Mouse (Mus musculus) forebrain, embryonic 10.5 days (tissue): Measurements from ENCODE around the gene Psmc1. TPM values are rescaled to one million over a fixed set of nuclear protein-coding genes. Genes with fewer than 3 reads are reported as not detected.

Experiments used
- DNase-seq: peaks from one replicate; pipeline ENCODE4 v3.0.0-alpha.2; 2017; ENCODE audit warnings: low spot score; ENCODE audit errors: extremely low spot score
- H3K27ac ChIP-seq: fragments of 300-500 bp; sonication (generic); 2 replicates; pipeline ENCODE4 v1.5.1; 2016; ENCODE audit warnings: mild to moderate bottlenecking
- H3K27me3 ChIP-seq: fragments of 300-500 bp; sonication (generic); 2 replicates; pipeline ENCODE4 v1.6.1; 2016; ENCODE audit warnings: mild to moderate bottlenecking; ENCODE audit not compliant: poor library complexity, severe bottlenecking
- H3K36me3 ChIP-seq: fragments of 300-500 bp; sonication (generic); replicated peaks from 2 replicates; pipeline ENCODE4 v1.6.1; 2016; ENCODE audit warnings: mild to moderate bottlenecking, moderate library complexity
- H3K4me1 ChIP-seq: fragments of 300-500 bp; sonication (generic); 2 replicates; pipeline ENCODE4 v1.6.1; 2016
- H3K4me3 ChIP-seq: fragments of 300-500 bp; sonication (generic); 2 replicates; pipeline ENCODE4 v1.5.1; 2016; ENCODE audit warnings: mild to moderate bottlenecking, moderate library complexity
- H3K9me3 ChIP-seq: fragments of 300-500 bp; sonication (generic); 2 replicates; pipeline ENCODE4 v1.6.1; 2016; ENCODE audit warnings: mild to moderate bottlenecking, moderate library complexity
- WGBS: fragments of 180-500 bp; shearing (Covaris S2); methylation state at CpG from one replicate; pipeline ENCODE4 v1.1.7; 2016; 5-methylcytosine and 5-hydroxymethylcytosine counted together
- polyA plus RNA-seq: library from polyadenylated mRNA; unstranded; fragments of >200 nt; fragmentation: Nextera tagmentation; extraction: Ambion mirVana; gene quantifications from 2 replicates; pipeline ENCODE4 v1.2.1, GENCODE M21; 2016

The Psmc1 gene
- polyA plus RNA-seq, 1 experiment from 2014 or later = 414 TPM

DNA sequence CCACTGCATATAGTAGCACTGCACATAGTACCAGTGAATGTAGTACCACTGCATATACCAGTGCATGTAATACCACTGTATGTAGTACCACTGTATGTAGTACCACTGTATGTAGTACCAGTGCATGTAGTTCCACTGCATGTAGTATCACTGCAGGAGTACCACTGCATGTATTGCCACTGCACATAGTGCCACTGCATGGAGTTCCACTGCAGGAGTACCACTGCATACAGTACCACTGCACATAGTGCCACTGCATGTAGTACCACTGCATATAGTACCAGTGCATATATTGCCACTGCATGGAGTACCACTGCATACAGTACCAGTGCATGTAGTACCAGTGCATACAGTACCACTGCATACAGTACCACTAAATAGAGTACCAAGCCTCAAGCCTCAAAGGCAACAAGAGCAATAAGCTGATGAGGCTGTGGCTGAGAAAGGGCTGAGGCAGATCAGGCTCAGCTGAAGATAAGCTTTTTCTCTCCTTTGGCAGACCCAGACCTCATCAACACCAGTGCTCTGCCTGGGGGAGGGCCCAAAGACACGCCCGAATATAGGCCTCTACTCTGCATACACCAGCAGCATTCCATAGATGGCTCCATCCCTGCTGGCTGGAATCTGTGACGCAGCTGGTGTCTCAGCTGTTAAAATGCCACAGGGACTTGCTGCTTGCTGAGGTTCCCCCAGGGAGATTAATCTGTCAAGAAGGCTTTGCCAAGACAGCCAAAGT is 9.8 kb upstream of the Psmc1 start:
- H3K27ac ChIP-seq = no peak overlapping the region
- no peaks in the 10 kb centered on the region for H3K4me1 ChIP-seq
- DNase-seq = no peak
- H3K36me3 ChIP-seq = no peaks in the 10 kb centered on the region
- WGBS = 80% methylated on average over 3 of the region's 3 CpGs
- H3K9me3 ChIP-seq = no peaks in the 10 kb centered on the region
- 0 out of 2 replicates have a peak, but pooled peaks cover 5% of the 10 kb centered on the region for H3K27me3 ChIP-seq
- H3K4me3 ChIP-seq = no peak overlapping the region

DNA sequence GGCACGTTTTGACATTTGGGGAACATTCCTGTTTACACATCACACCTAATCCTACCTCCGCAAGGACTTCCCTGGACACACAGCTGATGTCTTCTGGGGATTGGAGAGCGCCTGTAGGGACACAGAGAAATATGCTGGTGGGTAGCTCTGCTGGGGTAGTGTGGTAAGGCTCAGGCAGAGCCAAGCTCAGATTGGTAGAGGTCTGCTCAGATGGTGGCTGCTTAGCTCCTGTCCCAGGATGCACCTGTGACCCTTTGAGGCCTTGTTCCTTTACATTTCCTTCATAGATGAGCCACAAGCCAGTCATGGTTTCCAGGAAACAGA is 9.3 kb upstream of the Psmc1 start:
- H3K36me3 ChIP-seq = no peaks in the 10 kb centered on the region
- H3K4me1 ChIP-seq = no peaks in the 10 kb centered on the region
- no peaks in the 10 kb centered on the region for H3K9me3 ChIP-seq
- WGBS = 76% methylated on average over 3 of the region's 3 CpGs
- H3K27me3 ChIP-seq = 0 out of 2 replicates have a peak, but pooled peaks cover 5% of the 10 kb centered on the region
- H3K27ac ChIP-seq = no peak overlapping the region
- no peak for DNase-seq
- H3K4me3 ChIP-seq = no peak overlapping the region

DNA sequence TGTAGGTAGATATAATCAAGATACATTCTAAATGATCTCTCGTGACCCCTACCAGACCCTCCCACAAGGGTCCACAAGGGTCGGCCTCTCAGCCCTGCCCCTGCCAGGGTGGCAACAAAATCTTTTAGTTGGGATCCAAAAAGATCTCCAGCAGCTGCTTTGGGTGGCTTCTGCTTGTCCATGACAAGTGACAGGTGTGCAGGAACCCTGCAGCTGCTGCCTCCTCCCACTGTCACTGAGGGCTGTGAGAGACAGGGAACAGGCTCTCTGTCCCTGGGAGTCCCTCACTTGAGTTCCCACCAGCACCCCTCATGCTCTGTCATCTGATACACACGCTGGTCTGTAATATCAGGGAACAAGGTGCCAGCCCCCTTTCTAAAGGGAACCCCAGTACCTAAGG is 8.3 kb upstream of the Psmc1 start:
- H3K27ac ChIP-seq = no peak overlapping the region
- H3K36me3 ChIP-seq = no peaks in the 10 kb centered on the region
- 82% methylated on average over 3 of the region's 3 CpGs for WGBS
- H3K4me1 ChIP-seq = peaks cover 4% of the 10 kb centered on the region; the same call in 1 of the 2 replicates
- DNase-seq = no peak
- 0 out of 2 replicates have a peak, but pooled peaks cover 5% of the 10 kb centered on the region for H3K27me3 ChIP-seq
- no peak overlapping the region for H3K4me3 ChIP-seq
- H3K9me3 ChIP-seq = no peaks in the 10 kb centered on the region

DNA sequence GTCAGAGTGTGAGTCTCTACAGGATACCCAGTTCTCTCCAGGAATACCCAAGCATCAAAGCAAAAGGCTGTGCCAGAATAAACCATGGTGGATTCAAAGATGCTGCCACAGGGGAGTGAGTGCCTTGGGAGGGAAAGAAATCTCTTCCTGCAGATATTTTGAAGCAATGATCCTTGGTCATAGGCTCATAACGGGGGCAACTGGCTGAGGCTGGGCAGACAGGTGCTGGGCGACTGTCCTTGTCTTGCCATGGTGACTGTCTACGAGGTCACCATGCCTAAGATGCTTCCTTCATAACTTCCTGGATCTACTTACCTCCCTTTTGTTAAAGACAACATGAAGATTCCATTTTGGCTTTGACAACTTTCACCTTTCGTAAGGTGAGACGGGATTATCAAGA is 5.4 kb upstream of the Psmc1 start:
- no peaks in the 10 kb centered on the region for H3K9me3 ChIP-seq
- WGBS = 90% methylated on average over 5 of the region's 5 CpGs
- H3K27ac ChIP-seq = no peak overlapping the region
- no peak overlapping the region for H3K4me3 ChIP-seq
- no peaks in the 10 kb centered on the region for H3K36me3 ChIP-seq
- H3K4me1 ChIP-seq = peaks cover 19% of the 10 kb centered on the region
- no peak for DNase-seq
- 0 out of 2 replicates have a peak, but pooled peaks cover 5% of the 10 kb centered on the region for H3K27me3 ChIP-seq

DNA sequence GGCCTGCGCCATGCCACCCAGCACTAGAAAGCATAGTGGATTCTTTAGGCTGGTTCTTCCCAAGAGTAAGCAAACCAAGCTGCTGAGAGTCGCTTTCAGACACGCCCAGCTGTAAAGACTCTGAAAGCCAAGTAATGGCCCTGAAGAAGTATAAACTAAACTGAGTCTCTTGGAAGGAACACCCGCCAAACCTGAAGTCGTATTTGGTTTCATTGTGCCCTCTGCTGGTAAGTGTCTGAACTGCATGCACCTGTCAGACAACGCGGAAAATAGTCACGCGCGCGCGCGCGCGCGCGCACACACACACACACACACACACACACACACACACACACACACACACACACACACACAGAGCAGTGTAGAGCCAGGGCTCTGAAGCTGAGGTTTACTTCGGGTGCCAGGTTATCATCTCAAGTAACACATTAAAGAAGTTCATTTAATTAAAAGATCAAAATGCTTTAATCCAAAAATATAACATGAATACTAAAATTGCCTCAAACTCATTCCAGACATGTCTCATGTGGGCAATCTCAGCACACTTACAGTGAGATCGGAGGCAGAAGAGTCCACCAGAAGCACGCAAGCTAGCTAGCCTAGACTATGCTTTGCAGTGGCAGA is 3.6 kb upstream of the Psmc1 start:
- H3K27ac ChIP-seq = no peak overlapping the region; the same call in 1 of the 2 replicates
- 18% methylated on average over 16 of the region's 20 CpGs for WGBS
- no peak overlapping the region for H3K4me3 ChIP-seq

DNA sequence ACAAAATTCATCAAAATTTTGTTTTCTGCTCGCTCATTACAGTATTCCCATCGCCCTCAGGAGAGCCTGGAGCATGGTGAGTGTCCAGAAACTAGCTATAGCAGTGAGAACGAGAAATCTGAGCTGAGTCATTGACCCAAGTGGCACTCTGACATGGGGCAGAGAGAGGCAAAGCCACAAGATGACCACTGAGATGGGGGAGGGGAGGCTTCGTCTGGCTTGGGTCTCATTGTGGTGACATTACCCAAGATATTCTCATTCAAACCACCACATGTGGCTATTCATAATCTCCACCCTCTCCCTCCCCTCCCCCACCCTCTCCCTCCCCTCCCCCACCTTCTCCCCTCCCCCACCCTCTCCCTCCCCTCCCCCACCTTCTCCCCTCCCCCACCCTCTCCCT is 2.5 kb upstream of the Psmc1 start:
- 0 out of 2 replicates have a peak, but pooled peaks cover 5% of the 10 kb centered on the region for H3K27me3 ChIP-seq
- peaks cover 12% of the 10 kb centered on the region for H3K36me3 ChIP-seq
- WGBS = 60% methylated on average over 4 of the region's 4 CpGs
- H3K4me1 ChIP-seq = peaks cover 34% of the 10 kb centered on the region
- H3K9me3 ChIP-seq = no peaks in the 10 kb centered on the region
- DNase-seq = no peak
- H3K27ac ChIP-seq = no peak overlapping the region
- no peak overlapping the region for H3K4me3 ChIP-seq

More for the DNA sequence above, 3.6 kb upstream of the Psmc1 start:
- peak; percentile 77 for DNase-seq
- H3K4me1 ChIP-seq = peaks cover 29% of the 10 kb centered on the region
- peaks cover 1% of the 10 kb centered on the region; the same call in 1 of the 2 replicates for H3K36me3 ChIP-seq
- H3K9me3 ChIP-seq = no peaks in the 10 kb centered on the region
- H3K27me3 ChIP-seq = 0 out of 2 replicates have a peak, but pooled peaks cover 5% of the 10 kb centered on the region

DNA sequence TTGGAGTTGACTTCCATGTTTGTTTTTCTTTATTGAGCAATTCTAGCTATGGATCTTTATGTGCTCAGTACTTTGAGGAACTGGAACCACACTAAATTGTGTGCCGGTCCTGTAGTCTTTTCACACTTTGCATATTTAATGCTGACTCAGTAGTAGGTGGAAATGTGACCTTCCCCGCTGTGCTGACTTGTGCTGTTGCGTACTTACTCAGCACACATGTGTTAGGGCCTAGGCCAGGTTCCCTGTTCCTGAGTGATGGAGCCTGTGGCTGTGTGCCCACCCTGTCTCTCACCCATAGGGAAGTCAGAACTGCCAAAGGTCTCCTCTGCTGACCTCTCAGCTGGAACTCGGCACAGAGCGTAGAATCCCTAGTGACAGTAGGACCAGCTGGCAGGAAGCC is 6.0 kb downstream of the Psmc1 start:
- no peaks in the 10 kb centered on the region for H3K9me3 ChIP-seq
- peaks cover 9% of the 10 kb centered on the region for H3K4me1 ChIP-seq
- peaks cover 96% of the 10 kb centered on the region for H3K36me3 ChIP-seq
- no peak overlapping the region for H3K4me3 ChIP-seq
- H3K27me3 ChIP-seq = no peaks in the 10 kb centered on the region
- H3K27ac ChIP-seq = no peak overlapping the region
- WGBS = 91% methylated on average over 5 of the region's 5 CpGs
- no peak for DNase-seq

DNA sequence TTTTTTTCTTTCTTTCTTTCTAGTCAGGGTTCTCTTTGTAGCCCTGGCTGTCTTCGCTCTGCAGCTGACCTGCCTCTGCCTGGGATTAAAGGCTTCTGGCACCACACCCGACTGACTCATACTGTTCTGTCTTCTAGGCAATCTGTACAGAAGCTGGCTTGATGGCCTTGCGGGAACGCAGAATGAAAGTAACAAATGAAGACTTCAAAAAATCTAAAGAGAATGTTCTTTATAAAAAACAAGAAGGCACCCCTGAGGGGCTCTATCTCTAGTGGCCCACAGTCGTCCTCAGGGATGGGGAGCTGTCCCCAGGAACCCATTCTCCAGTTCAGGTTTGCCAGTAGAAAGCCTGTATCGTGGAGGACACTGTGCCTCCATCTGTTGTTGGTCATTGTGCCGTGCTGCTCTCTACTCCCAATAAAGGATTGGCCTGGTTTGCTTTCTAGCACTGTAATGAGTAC is 13.0 kb downstream of the Psmc1 start:
- H3K4me1 ChIP-seq = no peaks in the 10 kb centered on the region
- no peak for DNase-seq
- peaks cover 100% of the 10 kb centered on the region for H3K36me3 ChIP-seq

DNA sequence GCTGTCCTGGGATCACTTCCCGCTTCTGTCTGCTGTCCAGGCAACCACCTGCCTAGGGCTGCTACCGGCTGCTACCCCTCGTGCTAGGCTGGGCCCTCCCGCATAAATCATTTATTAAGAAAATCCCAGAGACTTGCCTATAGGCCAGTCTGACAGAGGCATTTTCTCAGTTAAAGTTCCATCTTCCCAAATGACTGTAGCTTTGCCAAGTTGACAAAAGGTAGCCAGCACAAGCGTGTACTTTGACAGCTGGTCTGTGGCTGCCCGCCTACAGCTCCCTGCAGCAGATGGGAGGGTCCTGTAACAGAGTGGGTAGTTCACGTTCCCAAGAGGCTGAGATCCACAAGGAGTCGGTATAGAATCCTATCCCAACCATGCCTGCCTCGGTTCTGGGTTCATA is 13.5 kb downstream of the Psmc1 start:
- Histone ChIP-seq H3K36me3 (peaks cover 100% of the 10 kb centered on the region), H3K4me3 (no peak overlapping the region), H3K27ac (no peak overlapping the region), H3K9me3 (no peaks in the 10 kb centered on the region), H3K27me3 (no peaks in the 10 kb centered on the region), H3K4me1 (no peaks in the 10 kb centered on the region)
- no peak for DNase-seq
- WGBS = 93% methylated on average over 9 of the region's 9 CpGs

More for the DNA sequence above, 13.0 kb downstream of the Psmc1 start:
- WGBS = 90% methylated on average over 7 of the region's 7 CpGs
- Histone ChIP-seq H3K9me3 (no peaks in the 10 kb centered on the region), H3K27ac (no peak overlapping the region), H3K27me3 (no peaks in the 10 kb centered on the region), H3K4me3 (no peak overlapping the region)

DNA sequence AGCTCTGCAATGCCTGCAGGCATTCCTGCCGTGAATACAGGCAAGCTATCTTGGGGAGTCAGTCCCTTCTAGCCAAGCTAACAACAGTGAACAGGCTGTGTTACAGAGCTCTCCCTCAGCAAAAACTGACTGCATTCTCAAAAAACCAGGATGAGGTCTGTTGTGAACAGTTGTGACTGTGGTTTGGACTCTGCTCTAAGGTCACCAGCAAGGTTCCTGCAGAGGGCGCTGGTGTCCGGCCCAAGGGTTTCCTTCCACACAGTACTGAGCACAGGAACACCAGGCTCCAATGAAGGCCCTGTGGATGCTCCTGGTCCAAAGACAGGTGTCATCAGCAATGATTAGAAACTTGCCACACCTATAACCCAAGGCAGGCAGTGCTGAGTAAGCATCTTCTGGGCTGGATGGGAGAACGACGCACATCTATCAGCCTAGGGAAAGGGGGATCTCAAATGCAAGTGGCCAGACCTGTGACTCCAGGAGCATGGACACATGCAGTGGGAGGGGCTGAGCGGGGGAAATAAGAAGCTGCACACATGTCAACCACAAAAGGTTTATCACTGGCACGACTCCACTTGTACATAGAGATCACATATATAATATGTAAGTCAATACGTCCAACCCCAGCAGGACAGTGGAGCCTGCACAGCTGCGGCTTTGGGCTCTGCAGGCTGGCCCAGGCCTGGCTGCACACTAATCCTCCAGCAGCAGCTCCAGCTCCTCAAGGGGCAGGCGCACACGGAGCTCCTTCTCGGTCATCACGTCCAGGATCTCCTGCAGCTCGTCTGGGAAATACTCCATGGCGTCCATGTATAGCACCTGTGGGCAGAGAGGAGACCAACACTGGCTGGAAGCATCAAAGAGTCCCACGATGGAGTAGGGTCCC is 15.2 kb downstream of the Psmc1 start:
- H3K4me1 ChIP-seq = no peaks in the 10 kb centered on the region
- no peak overlapping the region for H3K4me3 ChIP-seq
- no peak for DNase-seq
- no peaks in the 10 kb centered on the region for H3K9me3 ChIP-seq
- no peaks in the 10 kb centered on the region for H3K27me3 ChIP-seq
- H3K36me3 ChIP-seq = peaks cover 100% of the 10 kb centered on the region
- no peak overlapping the region for H3K27ac ChIP-seq
- WGBS = 85% methylated on average over 16 of the region's 16 CpGs

DNA sequence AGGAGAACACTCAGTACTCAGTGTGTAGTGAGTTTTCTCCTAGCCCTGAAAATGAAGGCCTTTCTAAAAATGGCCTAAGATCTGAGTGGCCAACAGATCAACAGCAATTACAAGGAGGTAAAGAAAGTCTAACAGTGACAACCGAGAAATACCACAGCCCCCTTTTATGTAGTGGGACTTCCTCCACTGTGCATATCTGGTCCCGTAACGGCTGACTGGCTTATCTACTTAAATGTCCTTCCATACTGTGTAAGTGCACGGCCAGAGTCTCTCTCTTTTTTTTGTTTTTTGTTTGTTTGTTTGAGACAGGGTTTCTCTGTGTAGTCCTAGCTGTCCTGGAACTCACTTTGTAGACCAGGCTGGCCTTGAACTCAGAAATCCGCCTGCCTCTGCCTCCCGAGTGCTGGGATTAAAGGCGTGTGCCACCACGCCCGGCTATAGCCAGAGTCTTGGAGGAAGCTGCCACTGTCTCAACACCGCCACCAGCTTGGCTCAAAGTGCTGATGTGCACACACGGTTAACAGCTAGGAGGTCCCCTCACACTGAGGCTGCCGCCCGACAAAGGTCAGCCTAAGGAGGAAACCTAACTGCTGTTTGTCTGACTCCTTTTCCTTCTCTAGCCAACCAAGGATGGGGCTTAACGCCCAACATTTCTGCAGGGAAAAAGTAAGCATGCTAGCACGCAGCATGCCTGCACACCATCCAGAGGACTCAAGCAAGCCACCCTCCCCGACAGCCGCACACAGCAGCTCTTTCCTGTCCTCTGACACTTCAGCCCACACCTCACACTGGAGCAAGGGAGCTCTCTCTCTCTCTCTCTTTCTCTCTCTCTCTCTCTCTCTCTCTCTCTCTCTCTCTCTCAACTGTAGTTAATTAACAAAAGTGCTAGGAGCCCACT is 17.3 kb downstream of the Psmc1 start:
- 89% methylated on average over 17 of the region's 17 CpGs for WGBS
- no peaks in the 10 kb centered on the region for H3K9me3 ChIP-seq
- no peak overlapping the region for H3K4me3 ChIP-seq
- no peaks in the 10 kb centered on the region for H3K4me1 ChIP-seq
- peaks cover 99% of the 10 kb centered on the region for H3K36me3 ChIP-seq
- no peaks in the 10 kb centered on the region for H3K27me3 ChIP-seq
- no peak for DNase-seq
- H3K27ac ChIP-seq = no peak overlapping the region
